Mouse (Mus musculus) layer of hippocampus, postnatal 10 days (tissue): ENCODE results near the gene Zdhhc1. TPM values are rescaled to one million over a fixed set of nuclear protein-coding genes. Genes with fewer than 3 reads are reported as not detected.

Experiments used
- DNase-seq, 2 experiments: peaks; one replicate each; pipeline ENCODE4 v3.0.0; 2021; ENCODE audit warnings: low spot score in 2 of 2
- total RNA-seq, 2 experiments: library from RNA; stranded (reverse); gene quantifications; 2 replicates each; pipeline ENCODE4 v1.2.3; 2021

The Zdhhc1 gene
- total RNA-seq, 2 experiments from 2014 or later = 17.5 to 20.4 TPM

GRCm38 (mm10) chr8:105481013-105481412 is 15.7 kb downstream of the Zdhhc1 start:
- DNase-seq = no peak

GRCm38 (mm10) chr8:105477792-105478191 is 18.9 kb downstream of the Zdhhc1 start:
- no peak for DNase-seq

- peak; percentile 55 to 70 for DNase-seq
Observed at GRCm38 (mm10) chr8:105476628-105477413, 19.9 kb downstream of the Zdhhc1 start.

- no peak for DNase-seq
Observed at GRCm38 (mm10) chr8:105476161-105476560, 20.5 kb downstream of the Zdhhc1 start.

GRCm38 (mm10) chr8:105475742-105476141 is 21.0 kb downstream of the Zdhhc1 start:
- DNase-seq = no peak

DNA sequence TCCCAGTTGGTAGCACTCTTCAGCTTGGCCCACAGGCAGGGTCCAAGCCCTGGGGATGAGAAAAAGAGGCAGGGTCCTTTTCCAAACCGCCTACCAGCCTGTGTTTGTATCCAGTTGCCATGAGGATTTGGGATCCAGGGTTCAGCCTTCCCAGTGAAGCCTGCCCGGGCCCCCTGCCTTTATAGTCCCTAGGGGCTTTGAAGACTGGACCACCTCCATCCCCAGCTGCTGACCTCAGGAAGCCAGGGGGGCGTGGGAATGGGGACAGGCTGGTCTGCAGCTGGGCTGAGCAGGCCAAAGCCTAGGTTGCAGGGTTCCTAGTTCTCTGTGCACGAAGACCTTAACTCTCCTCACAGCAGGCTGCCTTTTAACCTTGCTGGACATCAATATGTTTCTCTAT is 21.4 kb downstream of the Zdhhc1 start:
- no peak for DNase-seq

DNA sequence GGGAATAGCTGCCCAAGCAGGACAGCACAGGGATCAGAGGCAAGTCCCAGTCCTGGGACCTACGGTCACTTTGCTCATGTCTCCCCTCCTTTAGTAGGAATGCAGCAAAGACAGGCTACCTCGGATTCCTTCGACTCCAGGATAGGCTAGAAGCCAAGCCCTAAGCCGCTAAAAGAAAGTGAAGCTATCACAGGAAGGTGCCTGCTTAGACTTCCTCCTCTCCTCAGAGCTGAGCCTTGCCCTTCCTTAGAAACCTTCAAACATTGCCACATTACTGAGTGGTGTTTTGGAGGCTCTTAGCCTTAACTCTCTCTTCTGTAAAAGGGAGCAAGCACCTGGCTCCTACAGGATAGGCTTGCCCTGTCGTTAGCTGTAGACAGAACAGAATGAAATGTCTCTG is 22.0 kb downstream of the Zdhhc1 start:
- no peak for DNase-seq

DNA sequence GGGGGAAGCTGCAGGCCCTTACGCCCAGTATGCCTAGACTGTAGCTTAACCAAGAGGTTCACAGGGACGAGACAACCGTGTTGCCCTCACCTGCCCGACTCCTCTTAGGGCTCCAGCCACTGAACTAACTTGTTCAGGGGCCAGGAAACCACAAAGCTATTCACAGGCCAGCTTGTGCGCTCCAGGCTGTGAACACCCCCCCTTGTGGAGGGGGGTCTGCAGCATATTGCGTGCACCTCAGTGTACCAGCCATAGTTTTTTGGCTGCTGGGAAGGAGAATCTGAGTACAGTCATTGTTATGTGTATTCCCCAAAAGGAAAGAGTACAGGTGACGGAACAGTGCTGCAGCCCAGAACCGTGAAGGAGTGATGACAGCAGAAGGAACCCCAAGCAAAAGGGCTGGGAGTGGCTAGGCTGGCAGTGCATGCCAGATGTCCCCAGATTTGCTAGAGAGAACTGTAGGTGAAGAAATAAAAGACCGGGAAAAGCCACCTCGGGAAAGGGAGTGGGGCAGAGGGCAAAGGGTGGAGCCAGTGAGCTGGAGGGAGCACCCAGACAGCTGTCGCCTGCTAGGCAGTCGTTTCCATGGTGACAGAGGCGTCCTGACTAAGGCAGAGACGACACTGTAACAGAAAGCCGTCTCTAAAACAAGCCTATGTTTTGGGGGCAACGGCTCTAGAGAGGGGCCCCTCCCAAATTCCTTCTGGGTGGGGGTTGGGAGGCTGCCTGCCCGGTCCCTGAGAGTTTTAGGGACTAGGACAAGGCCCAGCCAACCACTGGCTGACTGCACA is 22.7 kb downstream of the Zdhhc1 start:
- DNase-seq = peak; percentile 32 to 51

DNA sequence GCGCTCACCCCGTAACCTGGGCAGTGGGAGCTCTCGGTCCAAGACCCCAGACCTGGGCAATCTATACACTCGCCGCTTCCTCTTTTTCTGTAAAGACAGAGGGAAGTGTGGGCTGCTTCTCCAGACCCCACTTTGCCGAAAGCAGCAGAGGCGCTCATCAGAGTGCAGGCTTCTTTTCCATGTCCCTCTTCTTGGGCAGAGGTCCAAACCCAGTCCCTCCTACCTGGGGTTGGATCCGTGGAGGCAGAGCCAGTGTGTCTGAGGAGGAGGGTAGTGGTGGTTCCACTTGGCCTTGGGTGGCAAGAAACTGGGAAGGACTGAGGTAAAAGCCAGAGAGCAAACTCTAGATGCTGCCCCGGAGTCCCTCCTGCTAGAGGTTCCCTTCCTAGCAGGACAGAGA is 23.7 kb downstream of the Zdhhc1 start:
- DNase-seq = no peak

DNA sequence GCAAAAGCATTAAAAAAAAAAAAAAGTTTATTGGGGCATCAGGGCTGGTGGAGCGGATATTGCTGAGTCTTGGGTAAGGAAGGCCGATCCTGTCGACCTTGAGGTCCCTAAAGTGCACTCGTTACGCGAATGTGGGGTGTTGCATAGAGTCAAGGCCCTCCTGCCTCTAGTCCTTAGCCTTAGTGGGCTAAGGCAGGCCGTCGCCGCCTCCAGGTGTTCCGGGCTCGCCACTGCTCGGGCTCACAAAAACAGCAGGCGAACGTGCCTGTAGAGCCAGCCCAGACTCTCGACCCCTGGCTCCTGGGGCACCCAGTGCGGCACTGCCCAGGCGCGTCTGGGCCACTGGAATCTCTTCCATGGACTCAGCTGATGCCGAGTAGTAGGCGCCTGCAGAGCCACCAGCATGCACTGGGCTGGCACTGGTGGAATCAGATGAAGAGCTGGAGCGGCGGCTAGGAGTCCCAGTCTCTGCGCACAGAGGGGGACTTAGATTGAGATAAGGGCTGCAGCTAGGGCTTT is 24.2 kb downstream of the Zdhhc1 start:
- DNase-seq = no peak

DNA sequence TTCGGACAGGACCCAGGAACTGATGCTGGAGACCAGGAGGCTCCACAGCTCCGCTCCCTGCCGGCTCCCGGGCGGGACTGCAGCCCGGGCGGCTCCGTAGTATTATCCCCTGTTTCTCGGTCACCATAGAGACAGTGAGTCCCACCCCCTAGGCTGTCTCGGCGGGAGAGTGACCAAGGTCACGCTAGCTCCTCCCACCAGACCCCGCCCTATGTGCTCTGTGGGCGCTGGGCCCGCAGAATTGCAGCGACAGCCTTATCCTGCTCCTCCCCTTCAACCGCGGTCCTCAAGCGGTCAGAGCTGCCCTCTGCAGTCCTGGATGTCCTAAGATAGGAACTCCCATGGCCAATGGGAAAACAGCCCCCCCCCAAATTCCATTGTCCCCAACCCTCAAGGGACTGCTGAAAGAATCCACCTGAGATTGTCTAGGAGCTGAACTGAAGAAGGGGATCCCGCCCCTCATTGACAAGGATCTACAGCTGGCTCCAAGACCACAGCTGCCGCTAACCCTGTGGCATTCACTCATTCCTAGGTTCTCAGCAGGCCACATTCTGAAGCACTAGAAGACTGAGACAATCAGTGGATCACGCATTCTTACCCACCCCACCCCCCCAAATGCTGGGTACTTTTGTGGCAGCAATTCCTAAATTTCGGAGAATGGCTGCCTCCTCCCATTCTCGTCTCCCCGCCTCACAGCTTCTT is 25.2 kb downstream of the Zdhhc1 start, which contains the start of gene Tppp3:
Gene Tppp3, minus strand, starts transcription at position 213 of the 702 bp plus-strand sequence.
- peak; percentile 78 to 82 for DNase-seq

- no peak for DNase-seq
Observed at GRCm38 (mm10) chr8:105470681-105471313, 25.9 kb downstream of the Zdhhc1 start.

DNA sequence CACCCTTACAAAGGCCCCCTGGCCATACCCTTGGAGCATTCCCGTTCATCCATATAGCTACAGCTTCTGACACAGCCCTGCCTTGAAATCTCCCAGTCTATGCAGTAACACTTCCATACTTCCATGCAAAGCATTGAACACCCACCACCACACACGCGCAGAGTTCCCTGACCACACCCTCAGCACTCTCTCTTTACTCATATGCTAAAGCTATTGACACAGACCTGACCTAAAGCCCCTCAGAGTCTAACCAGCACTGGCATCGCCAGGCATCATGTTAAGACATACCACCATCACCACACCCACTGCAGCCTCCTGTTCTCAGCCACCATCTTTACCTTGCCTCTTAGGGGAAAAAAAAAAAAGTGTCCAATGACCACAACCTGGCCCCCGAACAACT is 26.4 kb downstream of the Zdhhc1 start:
- DNase-seq = no peak

- DNase-seq = no peak
Observed at GRCm38 (mm10) chr8:105469816-105470215, 26.9 kb downstream of the Zdhhc1 start.

- DNase-seq = peak; percentile 44 to 51
Observed at GRCm38 (mm10) chr8:105469041-105469695, 27.5 kb downstream of the Zdhhc1 start.

DNA sequence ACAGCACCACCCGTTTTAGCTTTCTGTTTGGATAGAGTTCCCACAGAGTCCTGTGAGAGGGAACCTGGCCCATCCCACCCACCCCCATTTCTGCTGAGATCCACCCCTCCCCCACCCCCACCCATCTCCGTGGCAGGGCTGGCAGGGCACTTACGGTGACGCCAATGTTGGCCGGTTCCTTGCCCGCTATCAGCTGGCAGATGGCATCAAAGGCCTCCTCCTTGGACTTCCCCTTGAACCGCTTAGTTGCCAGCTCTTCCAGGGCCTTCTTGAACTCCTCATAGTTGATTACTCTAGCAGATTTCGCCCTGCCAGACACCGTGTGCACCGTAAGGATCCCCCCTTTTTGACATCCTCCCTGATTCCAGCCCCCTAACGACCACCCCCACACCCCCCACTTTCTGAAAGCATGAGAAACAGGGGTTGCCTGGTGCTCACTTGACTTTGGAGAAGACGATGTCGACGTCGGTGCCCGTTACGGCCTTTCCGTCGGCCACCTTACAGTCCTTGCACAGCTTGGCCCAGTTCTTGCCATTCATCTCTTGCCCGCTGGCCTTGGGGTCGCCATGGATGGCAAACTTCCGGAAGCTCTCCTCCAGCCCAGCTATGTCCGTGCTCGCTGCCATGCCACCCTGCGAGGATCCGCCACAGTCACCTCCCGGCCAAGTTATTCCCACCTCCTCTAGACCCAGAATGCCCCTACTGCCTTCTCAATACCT is 28.5 kb downstream of the Zdhhc1 start:
- no peak for DNase-seq

- DNase-seq = no peak
Observed at GRCm38 (mm10) chr8:105467396-105467985, 29.2 kb downstream of the Zdhhc1 start.

- peak; percentile 73 to 81 for DNase-seq
Observed at GRCm38 (mm10) chr8:105466700-105467291, 29.9 kb downstream of the Zdhhc1 start.

GRCm38 (mm10) chr8:105466246-105466645 is 30.5 kb downstream of the Zdhhc1 start:
- DNase-seq = no peak
